Mouse (Mus musculus): ENCODE data around the gene Ryk. TPM values are rescaled to one million over a fixed set of nuclear protein-coding genes. Genes with fewer than 3 reads are reported as not detected.

Ryk gene
- polyA plus RNA-seq, 1 experiment from 2014 or later, result 33.4 TPM

DNA sequence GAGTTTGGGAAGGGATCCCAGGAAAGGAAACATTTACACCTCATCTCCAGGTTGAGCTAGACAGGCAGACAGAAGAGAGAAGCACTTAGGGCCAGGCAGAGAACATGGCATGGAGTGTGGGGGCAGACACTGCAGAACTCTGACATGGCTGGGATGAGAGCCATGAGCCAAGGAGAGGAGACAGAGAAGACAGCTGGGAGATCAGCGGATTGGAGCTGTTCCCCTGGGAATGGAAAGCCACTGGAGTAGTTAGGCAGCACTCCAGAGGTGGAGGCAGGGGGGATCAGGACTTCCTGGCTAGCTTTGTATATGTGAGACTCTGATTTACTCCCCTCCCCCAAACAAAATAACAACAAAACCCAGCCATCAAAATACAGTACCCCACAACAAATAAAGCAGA lies 7.1 kb downstream of the Ryk start:
- DNase-seq (peak; percentile 76), ATAC-seq (ENCODE audit: insufficient read depth) (peak; percentile 71)
- H3K9ac ChIP-seq, result no peak overlapping the region
- 0% methylated on average over 1 of the region's 1 CpGs for WGBS
- no peak overlapping the region for H3K4me3 ChIP-seq (ENCODE audit: low read depth, low read length)
- H3K9me3 ChIP-seq (ENCODE audit: low read depth, low read length), result no peaks in the 10 kb centered on the region
- H3K27ac ChIP-seq (ENCODE audit: low read depth), result no peak overlapping the region
- peaks cover 45% of the 10 kb centered on the region for H3K4me1 ChIP-seq (ENCODE audit: insufficient read depth)
- no peaks in the 10 kb centered on the region for H3K36me3 ChIP-seq (ENCODE audit: insufficient read depth)
- TF ChIP-seq CTCF (IDR thresholded peaks at IDR 0.05; ENCODE audit: low read depth), result no peak
- H3K27me3 ChIP-seq (ENCODE audit: insufficient read depth, low read length), result no peaks in the 10 kb centered on the region
- H3K4me2 ChIP-seq, result no peak overlapping the region

DNA sequence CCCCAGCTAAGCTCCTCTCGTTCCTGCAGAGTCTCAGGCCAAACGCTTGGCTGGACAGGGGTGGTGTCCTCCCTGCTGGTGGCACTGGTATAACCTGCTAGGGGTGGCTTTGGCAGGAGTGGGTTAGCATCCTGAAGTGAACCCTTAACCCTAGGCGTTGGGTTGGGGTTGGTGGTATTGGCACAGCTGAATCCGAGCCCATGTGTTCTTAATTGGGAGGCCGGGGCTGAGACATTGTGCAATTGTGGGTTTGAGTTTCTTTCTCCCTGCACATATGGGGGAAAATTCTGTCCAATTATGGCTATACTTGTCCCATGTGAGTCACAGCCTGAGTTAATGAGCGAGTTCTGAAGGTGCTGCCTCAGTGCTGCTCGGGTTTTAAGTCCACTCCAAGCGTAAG lies 7.8 kb downstream of the Ryk start:
- Histone ChIP-seq H3K4me1 (ENCODE audit: insufficient read depth) (peaks cover 48% of the 10 kb centered on the region), H3K27me3 (ENCODE audit: insufficient read depth, low read length) (no peaks in the 10 kb centered on the region), H3K27ac (ENCODE audit: low read depth) (no peak overlapping the region), H3K36me3 (ENCODE audit: insufficient read depth) (no peaks in the 10 kb centered on the region), H3K9me3 (ENCODE audit: low read depth, low read length) (no peaks in the 10 kb centered on the region), H3K4me2 (no peak overlapping the region), H3K4me3 (ENCODE audit: low read depth, low read length) (no peak overlapping the region), H3K9ac (no peak overlapping the region)
- 42% methylated on average over 8 of the region's 8 CpGs for WGBS
- TF ChIP-seq CTCF (IDR thresholded peaks at IDR 0.05; ENCODE audit: low read depth), result no peak
- DNase-seq (peak; percentile 14), ATAC-seq (ENCODE audit: insufficient read depth) (no peak)

- no peak overlapping the region for H3K4me3 ChIP-seq (ENCODE audit: low read depth, low read length)
- no peak overlapping the region for H3K9ac ChIP-seq
- H3K4me1 ChIP-seq (ENCODE audit: insufficient read depth), result peaks cover 57% of the 10 kb centered on the region
- ATAC-seq (ENCODE audit: insufficient read depth) (no peak), DNase-seq (peak; percentile 31)
- WGBS, result 30% methylated on average over 4 of the region's 4 CpGs
- TF ChIP-seq CTCF (IDR thresholded peaks at IDR 0.05; ENCODE audit: low read depth), result no peak
- no peaks in the 10 kb centered on the region for H3K9me3 ChIP-seq (ENCODE audit: low read depth, low read length)
- no peaks in the 10 kb centered on the region for H3K36me3 ChIP-seq (ENCODE audit: insufficient read depth)
- H3K4me2 ChIP-seq, result no peak overlapping the region
- no peaks in the 10 kb centered on the region for H3K27me3 ChIP-seq (ENCODE audit: insufficient read depth, low read length)
- H3K27ac ChIP-seq (ENCODE audit: low read depth), result no peak overlapping the region
These were observed 8.9 kb downstream of the Ryk start for GRCm38 (mm10) chr9:102843577-102843976.

DNA sequence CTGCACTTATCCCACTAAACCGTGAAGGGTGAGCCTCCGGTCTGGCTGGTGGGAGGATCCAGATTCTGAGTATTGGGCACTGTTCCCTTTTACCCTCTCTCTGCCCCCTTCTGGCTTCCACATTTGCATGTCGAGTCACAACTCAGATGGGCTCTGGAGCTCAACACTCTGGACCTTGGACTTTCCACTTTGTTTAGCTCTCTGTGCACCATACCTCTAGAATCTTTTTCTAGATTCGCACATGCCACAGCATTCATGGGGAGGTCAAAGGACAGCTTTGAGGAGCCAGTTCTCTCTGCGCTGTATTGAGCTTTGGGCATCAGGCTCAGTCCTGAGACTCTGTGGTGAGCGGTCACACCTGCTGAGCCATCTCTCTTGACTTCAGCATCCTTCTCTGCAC lies 11.1 kb downstream of the Ryk start:
- Histone ChIP-seq H3K4me1 (ENCODE audit: insufficient read depth) (peaks cover 42% of the 10 kb centered on the region), H3K4me2 (no peak overlapping the region), H3K27ac (ENCODE audit: low read depth) (no peak overlapping the region), H3K9ac (no peak overlapping the region), H3K27me3 (ENCODE audit: insufficient read depth, low read length) (no peaks in the 10 kb centered on the region), H3K36me3 (ENCODE audit: insufficient read depth) (no peaks in the 10 kb centered on the region), H3K4me3 (ENCODE audit: low read depth, low read length) (no peak overlapping the region), H3K9me3 (ENCODE audit: low read depth, low read length) (no peaks in the 10 kb centered on the region)
- no peak for ATAC-seq (ENCODE audit: insufficient read depth)
- 77% methylated on average over 6 of the region's 6 CpGs for WGBS
- no peak for DNase-seq
- no peak for TF ChIP-seq CTCF (IDR thresholded peaks at IDR 0.05; ENCODE audit: low read depth)

- peaks cover 37% of the 10 kb centered on the region for H3K4me1 ChIP-seq (ENCODE audit: insufficient read depth)
These were observed 11.6 kb downstream of the Ryk start for GRCm38 (mm10) chr9:102846348-102846747.

DNA sequence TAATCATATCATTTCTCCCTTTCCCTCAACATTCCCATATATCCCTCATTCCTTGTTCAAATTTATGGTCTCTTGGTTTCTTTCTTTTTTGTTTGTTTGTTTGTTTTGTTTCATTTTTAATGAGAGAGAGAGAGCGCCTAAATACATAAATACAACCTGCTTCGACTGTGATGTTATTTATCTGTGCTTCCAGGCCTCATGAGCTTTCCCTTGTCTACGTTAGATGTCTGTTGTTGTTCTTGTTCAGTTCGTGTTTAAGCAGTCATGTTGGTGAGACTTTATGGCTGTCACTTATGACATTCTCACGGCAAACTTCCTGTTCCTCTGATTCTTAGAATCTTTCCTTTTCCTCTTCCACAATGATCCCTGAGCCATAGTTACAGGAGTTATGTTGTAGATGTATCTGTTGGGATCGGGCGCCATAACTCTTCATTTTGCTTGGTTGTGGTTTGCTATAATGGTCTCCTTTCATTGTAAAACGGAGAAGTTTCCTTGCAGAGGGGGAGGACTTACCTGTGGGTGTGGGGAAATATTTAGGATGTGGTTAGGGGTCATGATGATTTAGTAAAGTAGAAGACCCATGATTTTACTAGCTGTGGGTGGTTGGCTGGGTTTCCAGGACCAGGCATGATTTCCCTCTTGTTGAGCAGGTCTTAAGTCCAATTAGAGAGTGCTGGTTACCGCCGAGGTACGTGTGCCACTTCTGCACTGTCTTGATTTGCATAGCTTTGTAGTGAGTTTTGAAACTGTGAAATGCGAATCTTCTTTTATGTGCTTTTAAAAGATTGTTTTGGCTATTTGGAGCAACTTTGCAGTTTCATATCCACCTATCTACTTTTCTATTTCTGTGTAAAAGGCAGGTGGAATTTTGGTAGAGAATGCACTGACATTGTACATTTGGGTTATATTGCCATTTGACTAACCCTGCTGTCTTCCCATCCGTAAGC lies 17.6 kb downstream of the Ryk start:
- DNase-seq (no peak), ATAC-seq (ENCODE audit: insufficient read depth) (no peak)
- Histone ChIP-seq H3K27ac (ENCODE audit: low read depth) (no peak overlapping the region), H3K9me3 (ENCODE audit: low read depth, low read length) (no peaks in the 10 kb centered on the region), H3K27me3 (ENCODE audit: insufficient read depth, low read length) (no peaks in the 10 kb centered on the region), H3K4me2 (no peak overlapping the region), H3K4me3 (ENCODE audit: low read depth, low read length) (no peak overlapping the region), H3K4me1 (ENCODE audit: insufficient read depth) (peaks cover 11% of the 10 kb centered on the region), H3K9ac (no peak overlapping the region), H3K36me3 (ENCODE audit: insufficient read depth) (no peaks in the 10 kb centered on the region)
- WGBS, result 86% methylated on average over 13 of the region's 13 CpGs
- no peak for TF ChIP-seq CTCF (IDR thresholded peaks at IDR 0.05; ENCODE audit: low read depth)

More at GRCm38 (mm10) chr9:102846348-102846747, 11.6 kb downstream of the Ryk start:
- Histone ChIP-seq H3K4me3 (ENCODE audit: low read depth, low read length) (no peak overlapping the region), H3K9ac (no peak overlapping the region), H3K4me2 (no peak overlapping the region), H3K27ac (ENCODE audit: low read depth) (no peak overlapping the region), H3K9me3 (ENCODE audit: low read depth, low read length) (no peaks in the 10 kb centered on the region), H3K36me3 (ENCODE audit: insufficient read depth) (no peaks in the 10 kb centered on the region), H3K27me3 (ENCODE audit: insufficient read depth, low read length) (no peaks in the 10 kb centered on the region)
- no peak for TF ChIP-seq CTCF (IDR thresholded peaks at IDR 0.05; ENCODE audit: low read depth)
- DNase-seq (no peak), ATAC-seq (ENCODE audit: insufficient read depth) (no peak)
- 90% methylated on average over 5 of the region's 5 CpGs for WGBS

- peaks cover 12% of the 10 kb centered on the region for H3K4me1 ChIP-seq (ENCODE audit: insufficient read depth)
- no peak overlapping the region for H3K4me2 ChIP-seq
- TF ChIP-seq CTCF (IDR thresholded peaks at IDR 0.05; ENCODE audit: low read depth), result no peak
- H3K27me3 ChIP-seq (ENCODE audit: insufficient read depth, low read length), result no peaks in the 10 kb centered on the region
- H3K27ac ChIP-seq (ENCODE audit: low read depth), result 0 out of 2 replicates have a peak overlapping the region, but pooled peaks have one; percentile 1
- no peaks in the 10 kb centered on the region for H3K36me3 ChIP-seq (ENCODE audit: insufficient read depth)
- DNase-seq (no peak), ATAC-seq (ENCODE audit: insufficient read depth) (no peak)
- H3K9me3 ChIP-seq (ENCODE audit: low read depth, low read length), result peaks cover 3% of the 10 kb centered on the region; the same call in 1 of the 2 replicates
- H3K4me3 ChIP-seq (ENCODE audit: low read depth, low read length), result no peak overlapping the region
- WGBS, result 91% methylated on average over 2 of the region's 2 CpGs
- H3K9ac ChIP-seq, result no peak overlapping the region
These were observed 23.1 kb downstream of the Ryk start for GRCm38 (mm10) chr9:102857856-102858255.

All from lung, embryonic 14.5 days (tissue).